Mouse (Mus musculus) forebrain, embryonic 10.5 days (tissue): ENCODE measurements around the gene Fam129b. TPM values are rescaled to one million over a fixed set of nuclear protein-coding genes. Genes with fewer than 3 reads are reported as not detected.

Experiments used
- DNase-seq: peaks from one replicate; pipeline ENCODE4 v3.0.0-alpha.2; 2017; ENCODE audit warnings: low spot score; ENCODE audit errors: extremely low spot score
- H3K27ac ChIP-seq: fragments of 300-500 bp; sonication (generic); 2 replicates; pipeline ENCODE4 v1.5.1; 2016; ENCODE audit warnings: mild to moderate bottlenecking
- H3K27me3 ChIP-seq: fragments of 300-500 bp; sonication (generic); 2 replicates; pipeline ENCODE4 v1.6.1; 2016; ENCODE audit warnings: mild to moderate bottlenecking; ENCODE audit not compliant: poor library complexity, severe bottlenecking
- H3K36me3 ChIP-seq: fragments of 300-500 bp; sonication (generic); replicated peaks from 2 replicates; pipeline ENCODE4 v1.6.1; 2016; ENCODE audit warnings: mild to moderate bottlenecking, moderate library complexity
- H3K4me1 ChIP-seq: fragments of 300-500 bp; sonication (generic); 2 replicates; pipeline ENCODE4 v1.6.1; 2016
- H3K4me3 ChIP-seq: fragments of 300-500 bp; sonication (generic); 2 replicates; pipeline ENCODE4 v1.5.1; 2016; ENCODE audit warnings: mild to moderate bottlenecking, moderate library complexity
- H3K9me3 ChIP-seq: fragments of 300-500 bp; sonication (generic); 2 replicates; pipeline ENCODE4 v1.6.1; 2016; ENCODE audit warnings: mild to moderate bottlenecking, moderate library complexity
- whole genome bisulfite sequencing: fragments of 180-500 bp; shearing (Covaris S2); methylation state at CpG from one replicate; pipeline ENCODE4 v1.1.7; 2016; 5-methylcytosine and 5-hydroxymethylcytosine counted together
- polyA plus RNA-seq: library from polyadenylated mRNA; unstranded; fragments of >200 nt; fragmentation: Nextera tagmentation; extraction: Ambion mirVana; gene quantifications from 2 replicates; pipeline ENCODE4 v1.2.1, GENCODE M21; 2016

Gene Fam129b
- polyA plus RNA-seq = 22.8 and 25.3 TPM in 2 replicates

GRCm38 (mm10) chr2:32875675-32876489 is at the start of gene Fam129b:
TSS of gene Fam129b (plus strand) at chr2:32876114.
- peak within 1 kb of the TSS; percentile 83 for H3K4me3 ChIP-seq
- WGBS = under 1% methylated on average over 68 of the region's 68 CpGs
- peak within 1 kb of the TSS; percentile 98 for H3K27ac ChIP-seq
- peak; percentile 91 for DNase-seq
- H3K36me3 ChIP-seq = no peaks in the 10 kb centered on the region
- peaks cover 13% of the 10 kb centered on the region for H3K27me3 ChIP-seq
- no peaks in the 10 kb centered on the region for H3K9me3 ChIP-seq
- H3K4me1 ChIP-seq = peaks cover 74% of the 10 kb centered on the region

DNA sequence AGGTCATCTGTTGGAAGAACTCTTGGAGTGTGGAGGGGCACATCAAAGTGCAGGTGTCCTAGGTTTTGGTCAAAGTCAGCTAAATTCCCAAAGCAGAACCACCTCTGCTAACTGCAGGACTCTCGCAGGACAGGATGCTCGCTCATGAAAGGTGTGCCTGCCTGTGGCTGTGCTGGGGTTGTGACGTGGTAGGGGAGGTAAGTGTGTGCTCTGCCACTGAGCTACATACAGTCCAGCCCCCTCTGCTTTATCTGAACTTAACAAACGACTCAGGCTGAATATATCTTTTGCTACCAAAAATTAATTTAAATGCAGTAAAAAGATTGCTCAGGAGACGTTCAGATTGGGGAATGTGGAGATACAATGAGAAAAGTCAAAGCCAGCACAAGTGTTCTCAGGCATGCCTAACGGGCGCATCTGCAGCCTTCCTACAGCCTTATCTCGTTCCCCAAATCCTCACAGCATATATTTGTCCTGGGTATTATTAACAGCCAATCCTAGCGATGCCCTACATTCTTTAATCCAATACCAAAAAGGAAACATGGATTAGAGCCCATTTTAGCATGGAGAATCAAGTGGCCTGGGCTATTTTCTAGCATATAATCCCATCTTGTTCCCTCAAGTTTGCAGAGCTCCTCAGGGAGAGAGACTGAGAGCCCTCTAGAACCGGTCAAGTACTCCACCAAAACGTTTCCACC is 46.8 kb upstream of the Fam129b start:
- WGBS = 83% methylated on average over 11 of the region's 11 CpGs
- H3K27me3 ChIP-seq = no peaks in the 10 kb centered on the region

GRCm38 (mm10) chr2:32834496-32834895 is 41.4 kb upstream of the Fam129b start:
- 66% methylated on average over 7 of the region's 7 CpGs for WGBS
- Histone ChIP-seq H3K4me1 (peaks cover 40% of the 10 kb centered on the region), H3K9me3 (no peaks in the 10 kb centered on the region), H3K4me3 (no peak overlapping the region), H3K36me3 (no peaks in the 10 kb centered on the region), H3K27me3 (no peaks in the 10 kb centered on the region), H3K27ac (0 out of 2 replicates have a peak overlapping the region, but pooled peaks have one; percentile 20)
- DNase-seq = no peak

More for the DNA sequence above, 46.8 kb upstream of the Fam129b start:
- Histone ChIP-seq H3K4me1 (peaks cover 11% of the 10 kb centered on the region), H3K27ac (no peak overlapping the region), H3K4me3 (no peak overlapping the region), H3K9me3 (no peaks in the 10 kb centered on the region), H3K36me3 (no peaks in the 10 kb centered on the region)
- no peak for DNase-seq

DNA sequence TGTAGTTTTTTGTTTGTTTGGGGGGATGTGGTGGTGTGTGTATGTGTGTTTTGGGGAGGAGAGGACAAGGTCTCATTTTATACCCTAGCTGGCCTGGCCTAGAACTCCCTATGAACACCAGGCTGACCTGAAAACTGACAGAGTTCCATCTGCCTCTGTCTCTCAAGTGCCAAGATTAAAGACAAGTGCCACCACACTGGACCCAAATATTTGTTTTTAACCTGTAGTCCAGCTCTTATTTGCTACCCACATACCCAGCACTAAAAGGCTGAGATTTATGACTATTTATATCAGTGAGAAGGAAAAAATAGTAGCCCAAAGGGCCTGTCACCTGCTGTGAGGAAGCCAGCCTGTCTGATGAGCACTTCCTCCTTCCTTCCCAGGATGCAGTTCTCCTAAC is 40.3 kb upstream of the Fam129b start:
- peaks cover 43% of the 10 kb centered on the region for H3K4me1 ChIP-seq
- no peaks in the 10 kb centered on the region for H3K27me3 ChIP-seq
- H3K4me3 ChIP-seq = no peak overlapping the region
- no peaks in the 10 kb centered on the region for H3K9me3 ChIP-seq
- no peaks in the 10 kb centered on the region for H3K36me3 ChIP-seq
- H3K27ac ChIP-seq = no peak overlapping the region
- DNase-seq = no peak

GRCm38 (mm10) chr2:32838147-32838884 is 37.6 kb upstream of the Fam129b start:
- WGBS = 79% methylated on average over 9 of the region's 9 CpGs
- Histone ChIP-seq H3K27me3 (no peaks in the 10 kb centered on the region), H3K27ac (peak overlapping the region; percentile 35), H3K4me3 (no peak overlapping the region), H3K9me3 (no peaks in the 10 kb centered on the region), H3K4me1 (peaks cover 36% of the 10 kb centered on the region), H3K36me3 (0 out of 2 replicates have a peak, but pooled peaks cover 3% of the 10 kb centered on the region)
- no peak for DNase-seq

- DNase-seq = no peak
- WGBS = 85% methylated on average over 2 of the region's 2 CpGs
- H3K27ac ChIP-seq = no peak overlapping the region
- 0 out of 2 replicates have a peak, but pooled peaks cover 3% of the 10 kb centered on the region for H3K36me3 ChIP-seq
- H3K4me1 ChIP-seq = peaks cover 40% of the 10 kb centered on the region
- no peaks in the 10 kb centered on the region for H3K9me3 ChIP-seq
- H3K27me3 ChIP-seq = no peaks in the 10 kb centered on the region
- no peak overlapping the region for H3K4me3 ChIP-seq
These were observed 36.7 kb upstream of the Fam129b start for GRCm38 (mm10) chr2:32839261-32839660.

GRCm38 (mm10) chr2:32841099-32841498 is 34.8 kb upstream of the Fam129b start:
- H3K27me3 ChIP-seq = peaks cover 12% of the 10 kb centered on the region
- H3K9me3 ChIP-seq = no peaks in the 10 kb centered on the region
- no peak for DNase-seq
- no peak overlapping the region for H3K27ac ChIP-seq
- H3K4me3 ChIP-seq = no peak overlapping the region
- whole genome bisulfite sequencing = 72% methylated on average over 5 of the region's 5 CpGs
- peaks cover 42% of the 10 kb centered on the region for H3K4me1 ChIP-seq
- H3K36me3 ChIP-seq = 0 out of 2 replicates have a peak, but pooled peaks cover 3% of the 10 kb centered on the region

DNA sequence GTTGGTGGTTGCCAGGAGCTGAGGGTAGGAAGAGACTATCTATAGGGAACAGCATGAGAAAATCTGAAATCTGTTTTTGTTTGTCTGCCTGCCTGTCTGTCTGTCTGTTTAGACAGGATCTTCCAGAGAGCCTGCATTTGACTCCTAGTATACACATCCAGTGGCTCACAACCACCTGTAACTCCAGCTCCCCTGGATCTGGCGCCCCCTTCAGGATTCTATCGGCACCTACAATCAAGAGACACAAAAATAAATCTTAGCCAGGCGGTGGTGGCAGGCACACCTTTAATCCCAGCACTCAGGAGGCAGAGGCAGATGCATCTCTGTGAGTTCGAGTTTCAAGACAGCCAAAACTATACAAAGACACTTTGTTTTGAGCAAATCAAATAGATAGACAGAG is 33.4 kb upstream of the Fam129b start:
- Histone ChIP-seq H3K36me3 (0 out of 2 replicates have a peak, but pooled peaks cover 3% of the 10 kb centered on the region), H3K4me1 (peaks cover 41% of the 10 kb centered on the region), H3K27me3 (peaks cover 12% of the 10 kb centered on the region), H3K4me3 (no peak overlapping the region), H3K27ac (no peak overlapping the region), H3K9me3 (no peaks in the 10 kb centered on the region)
- no peak for DNase-seq
- 50% methylated on average over 4 of the region's 4 CpGs for WGBS

DNA sequence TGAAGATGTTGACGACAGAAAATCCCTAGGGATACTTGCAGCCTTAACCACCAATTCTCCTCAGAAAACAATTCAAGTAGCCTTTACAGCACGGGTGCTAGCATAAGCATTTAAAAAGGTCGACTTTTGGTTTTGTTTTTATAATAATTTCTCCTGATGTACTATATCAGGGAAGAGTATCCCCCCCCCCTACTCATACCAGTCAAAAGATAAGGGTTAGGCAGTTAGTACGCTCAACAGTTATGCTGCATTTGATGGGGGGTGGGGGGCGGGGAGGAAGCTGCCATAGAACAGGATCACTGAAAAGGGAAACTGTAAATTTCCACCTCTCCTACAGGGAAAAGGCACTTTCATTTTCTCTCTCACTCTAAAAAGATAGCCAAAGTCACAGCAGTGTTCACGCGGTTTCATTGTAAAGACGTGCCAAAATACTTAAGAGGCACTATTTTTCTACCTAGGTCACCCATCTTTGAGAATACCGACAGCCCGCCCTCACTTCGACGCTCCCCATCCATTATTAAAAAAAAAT is 30.3 kb upstream of the Fam129b start:
- Histone ChIP-seq H3K9me3 (no peaks in the 10 kb centered on the region), H3K27me3 (peaks cover 14% of the 10 kb centered on the region), H3K27ac (no peak overlapping the region), H3K36me3 (0 out of 2 replicates have a peak, but pooled peaks cover 3% of the 10 kb centered on the region), H3K4me1 (peaks cover 24% of the 10 kb centered on the region), H3K4me3 (peak overlapping the region; percentile 88)
- no peak for DNase-seq
- 10% methylated on average over 12 of the region's 12 CpGs for WGBS

GRCm38 (mm10) chr2:32846101-32846804 is 29.7 kb upstream of the Fam129b start:
- H3K27ac ChIP-seq = peak overlapping the region; percentile 87
- H3K36me3 ChIP-seq = 0 out of 2 replicates have a peak, but pooled peaks cover 3% of the 10 kb centered on the region
- WGBS = under 1% methylated on average over 33 of the region's 33 CpGs
- peaks cover 27% of the 10 kb centered on the region for H3K4me1 ChIP-seq
- no peaks in the 10 kb centered on the region for H3K9me3 ChIP-seq
- H3K27me3 ChIP-seq = peaks cover 20% of the 10 kb centered on the region
- peak overlapping the region; percentile 88 for H3K4me3 ChIP-seq
- DNase-seq = peak; percentile 54

- H3K36me3 ChIP-seq = 0 out of 2 replicates have a peak, but pooled peaks cover 2% of the 10 kb centered on the region
- H3K4me1 ChIP-seq = peaks cover 29% of the 10 kb centered on the region
- H3K27ac ChIP-seq = peak within 1 kb of the TSS; percentile 87
- H3K27me3 ChIP-seq = peaks cover 27% of the 10 kb centered on the region
- DNase-seq = peak; percentile 83
- H3K4me3 ChIP-seq = peak within 1 kb of the TSS; percentile 88
- under 1% methylated on average over 75 of the region's 78 CpGs for WGBS
- no peaks in the 10 kb centered on the region for H3K9me3 ChIP-seq
These were observed 29.0 kb upstream of the Fam129b start, which contains the start of gene Stxbp1 for GRCm38 (mm10) chr2:32846805-32847467. TSS of gene Stxbp1 (minus strand) at chr2:32847245.
